Mouse (Mus musculus) spleen, adult 18-20 months (tissue): ENCODE measurements at regions not wholly inside any gene's neighbourhood (a gene's known extent, or its start where the extent isn't known, plus 50 kb on each side); places are given as distances from the start of the nearest gene placed in this dataset.

Source experiments
- DNase-seq, 2 experiments: peaks; one replicate each; pipeline ENCODE4 v3.0.0; 2022; ENCODE audit warnings: mixed read lengths in 2 of 2

- DNase-seq: no peak
Measured at GRCm38 (mm10) chr7:63313096-63313495, 100.7 kb upstream of the Chrna7 start.

GRCm38 (mm10) chr7:63319594-63319993 is 107.2 kb upstream of the Chrna7 start:
- DNase-seq: peak in 1 of 2 experiments; percentile 9

GRCm38 (mm10) chr7:63321171-63321570 is 108.8 kb upstream of the Chrna7 start:
- no peak for DNase-seq

GRCm38 (mm10) chr7:63321951-63322710 is 109.8 kb upstream of the Chrna7 start:
- DNase-seq: no peak

GRCm38 (mm10) chr7:63335146-63335545 is 109.4 kb upstream of the Otud7a start:
- DNase-seq: no peak

- DNase-seq: no peak
Measured at GRCm38 (mm10) chr7:63336072-63336471, 108.5 kb upstream of the Otud7a start.

GRCm38 (mm10) chr7:63341716-63342115 is 102.8 kb upstream of the Otud7a start:
- no peak for DNase-seq

- DNase-seq: no peak
Measured at GRCm38 (mm10) chr7:63345671-63346392, 98.7 kb upstream of the Otud7a start.

- DNase-seq: no peak
Measured at GRCm38 (mm10) chr7:63346393-63346730, 98.2 kb upstream of the Otud7a start.
